Mouse (Mus musculus): Measurements from ENCODE around the gene Ufc1. TPM values are rescaled to one million over a fixed set of nuclear protein-coding genes. Genes with fewer than 3 reads are reported as not detected.
"Not testable (repeated sequence)": the region's sequence is repeated elsewhere in the genome, so short reads cannot be mapped to it uniquely, and the experiment has no call there.

Ufc1 gene
- polyA plus RNA-seq, 1 experiment from 2014 or later, result 111 TPM

GRCm38 (mm10) chr1:171249913-171250600 is 44.8 kb downstream of the Ufc1 start, which contains the start of gene Adamts4:
Gene Adamts4 (plus strand): TSS chr1:171250421.
- Histone ChIP-seq H3K9ac (ENCODE audit: low read length) (peak within 1 kb of the TSS; percentile 62), H3K36me3 (ENCODE audit: control insufficient read depth, insufficient read depth, low read length) (peaks cover 8% of the 10 kb centered on the region), H3K27ac (replicated peaks in 1 of 2; ENCODE audit: control insufficient read depth in 1 of 2, insufficient read depth in 1 of 2, low read depth in 2 of 2, low read length in 2 of 2) (peak within 1 kb of the TSS; percentile 49 to 88; a peak in 3 of 4 replicates), H3K4me1 (ENCODE audit: control insufficient read depth in 2 of 2, insufficient read depth in 2 of 2, low read length in 2 of 2) (peaks cover 29 to 50% of the 10 kb centered on the region in 2 experiments), H3K4me3 (ENCODE audit: control insufficient read depth in 1 of 2, insufficient read depth in 1 of 2, low read depth in 1 of 2, low read length in 2 of 2) (peak within 1 kb of the TSS; percentile 26 to 31), H3K9me3 (ENCODE audit: control insufficient read depth, low read length) (no peaks in the 10 kb centered on the region), H3K4me2 (ENCODE audit: low read length) (peak within 1 kb of the TSS; percentile 63), H3K27me3 (ENCODE audit: control insufficient read depth, insufficient read depth, low read length) (no peaks in the 10 kb centered on the region)
- WGBS, result 24% methylated on average over 5 of the region's 5 CpGs
- no peak for ATAC-seq (ENCODE audit: insufficient number of reproducible peaks, insufficient read depth, low FRiP score, low read depth)

GRCm38 (mm10) chr1:171248386-171249226 is 46.2 kb downstream of the Ufc1 start:
- no peaks in the 10 kb centered on the region for H3K27me3 ChIP-seq (ENCODE audit: control insufficient read depth, insufficient read depth, low read length)
- no peak overlapping the region for H3K4me2 ChIP-seq (ENCODE audit: low read length)
- no peak for ATAC-seq (ENCODE audit: insufficient number of reproducible peaks, insufficient read depth, low FRiP score, low read depth)
- H3K4me3 ChIP-seq (ENCODE audit: control insufficient read depth in 1 of 2, insufficient read depth in 1 of 2, low read depth in 1 of 2, low read length in 2 of 2), result no peak overlapping the region
- H3K9ac ChIP-seq (ENCODE audit: low read length), result no peak overlapping the region
- no peaks in the 10 kb centered on the region for H3K9me3 ChIP-seq (ENCODE audit: control insufficient read depth, low read length)
- H3K4me1 ChIP-seq (ENCODE audit: control insufficient read depth in 2 of 2, insufficient read depth in 2 of 2, low read length in 2 of 2), result peaks cover 29 to 50% of the 10 kb centered on the region in 2 experiments
- WGBS, result 35% methylated on average over 3 of the region's 3 CpGs
- peak overlapping the region; percentile 88 to 94 for H3K27ac ChIP-seq (replicated peaks in 1 of 2; ENCODE audit: control insufficient read depth in 1 of 2, insufficient read depth in 1 of 2, low read depth in 2 of 2, low read length in 2 of 2)
- H3K36me3 ChIP-seq (ENCODE audit: control insufficient read depth, insufficient read depth, low read length), result peaks cover 21% of the 10 kb centered on the region

- no peaks in the 10 kb centered on the region for H3K27me3 ChIP-seq (ENCODE audit: control insufficient read depth, insufficient read depth, low read length)
- H3K27ac ChIP-seq (replicated peaks in 1 of 2; ENCODE audit: control insufficient read depth in 1 of 2, insufficient read depth in 1 of 2, low read depth in 2 of 2, low read length in 2 of 2), result peak overlapping the region; percentile 88 to 94
- H3K4me3 ChIP-seq (ENCODE audit: control insufficient read depth in 1 of 2, insufficient read depth in 1 of 2, low read depth in 1 of 2, low read length in 2 of 2), result peak overlapping the region in 1 of 2 experiments; percentile 86; a peak in 2 of 4 replicates
- H3K36me3 ChIP-seq (ENCODE audit: control insufficient read depth, insufficient read depth, low read length), result peaks cover 28% of the 10 kb centered on the region
- peak overlapping the region; percentile 95 for H3K4me2 ChIP-seq (ENCODE audit: low read length)
- H3K9ac ChIP-seq (ENCODE audit: low read length), result peak overlapping the region; percentile 67; the same call in 1 of the 2 replicates
- peaks cover 29 to 50% of the 10 kb centered on the region in 2 experiments for H3K4me1 ChIP-seq (ENCODE audit: control insufficient read depth in 2 of 2, insufficient read depth in 2 of 2, low read length in 2 of 2)
- H3K9me3 ChIP-seq (ENCODE audit: control insufficient read depth, low read length), result no peaks in the 10 kb centered on the region
- WGBS, result 18% methylated on average over 4 of the region's 4 CpGs
- ATAC-seq (ENCODE audit: insufficient number of reproducible peaks, insufficient read depth, low FRiP score, low read depth), result no peak
These were observed 46.9 kb downstream of the Ufc1 start for GRCm38 (mm10) chr1:171247916-171248315.

GRCm38 (mm10) chr1:171247453-171247841 is 47.4 kb downstream of the Ufc1 start:
- Histone ChIP-seq H3K9ac (ENCODE audit: low read length) (peak overlapping the region; percentile 67), H3K4me3 (ENCODE audit: control insufficient read depth in 1 of 2, insufficient read depth in 1 of 2, low read depth in 1 of 2, low read length in 2 of 2) (peak overlapping the region; percentile 55 to 86), H3K4me2 (ENCODE audit: low read length) (peak overlapping the region; percentile 95), H3K27me3 (ENCODE audit: control insufficient read depth, insufficient read depth, low read length) (no peaks in the 10 kb centered on the region), H3K36me3 (ENCODE audit: control insufficient read depth, insufficient read depth, low read length) (peaks cover 32% of the 10 kb centered on the region), H3K27ac (replicated peaks in 1 of 2; ENCODE audit: control insufficient read depth in 1 of 2, insufficient read depth in 1 of 2, low read depth in 2 of 2, low read length in 2 of 2) (peak overlapping the region; percentile 88 to 94), H3K9me3 (ENCODE audit: control insufficient read depth, low read length) (no peaks in the 10 kb centered on the region), H3K4me1 (ENCODE audit: control insufficient read depth in 2 of 2, insufficient read depth in 2 of 2, low read length in 2 of 2) (peaks cover 26 to 50% of the 10 kb centered on the region in 2 experiments)
- ATAC-seq (ENCODE audit: insufficient number of reproducible peaks, insufficient read depth, low FRiP score, low read depth), result 0 out of 2 replicates have a peak, but pooled peaks have one; percentile 0
- WGBS, result 9% methylated on average over 13 of the region's 13 CpGs

GRCm38 (mm10) chr1:171246709-171247452 is 47.9 kb downstream of the Ufc1 start:
- Histone ChIP-seq H3K9me3 (ENCODE audit: control insufficient read depth, low read length) (no peaks in the 10 kb centered on the region), H3K36me3 (ENCODE audit: control insufficient read depth, insufficient read depth, low read length) (peaks cover 37% of the 10 kb centered on the region), H3K9ac (ENCODE audit: low read length) (peak overlapping the region; percentile 96), H3K4me1 (ENCODE audit: control insufficient read depth in 2 of 2, insufficient read depth in 2 of 2, low read length in 2 of 2) (peaks cover 22 to 44% of the 10 kb centered on the region in 2 experiments), H3K27me3 (ENCODE audit: control insufficient read depth, insufficient read depth, low read length) (no peaks in the 10 kb centered on the region), H3K4me3 (ENCODE audit: control insufficient read depth in 1 of 2, insufficient read depth in 1 of 2, low read depth in 1 of 2, low read length in 2 of 2) (peak overlapping the region; percentile 86 to 98), H3K27ac (replicated peaks in 1 of 2; ENCODE audit: control insufficient read depth in 1 of 2, insufficient read depth in 1 of 2, low read depth in 2 of 2, low read length in 2 of 2) (peak overlapping the region; percentile 88 to 94), H3K4me2 (ENCODE audit: low read length) (peak overlapping the region; percentile 95)
- under 1% methylated on average over 41 of the region's 41 CpGs for WGBS
- peak; percentile 89 for ATAC-seq (ENCODE audit: insufficient number of reproducible peaks, insufficient read depth, low FRiP score, low read depth)

GRCm38 (mm10) chr1:171245353-171245752 is 49.5 kb downstream of the Ufc1 start:
- no peak overlapping the region for H3K4me3 ChIP-seq (ENCODE audit: control insufficient read depth in 1 of 2, insufficient read depth in 1 of 2, low read depth in 1 of 2, low read length in 2 of 2)
- peak overlapping the region; percentile 95 for H3K4me2 ChIP-seq (ENCODE audit: low read length)
- no peak for ATAC-seq (ENCODE audit: insufficient number of reproducible peaks, insufficient read depth, low FRiP score, low read depth)
- H3K27ac ChIP-seq (replicated peaks in 1 of 2; ENCODE audit: control insufficient read depth in 1 of 2, insufficient read depth in 1 of 2, low read depth in 2 of 2, low read length in 2 of 2), result no peak overlapping the region
- 89% methylated on average over 8 of the region's 8 CpGs for WGBS
- no peaks in the 10 kb centered on the region for H3K27me3 ChIP-seq (ENCODE audit: control insufficient read depth, insufficient read depth, low read length)
- H3K9me3 ChIP-seq (ENCODE audit: control insufficient read depth, low read length), result no peaks in the 10 kb centered on the region
- no peak overlapping the region for H3K9ac ChIP-seq (ENCODE audit: low read length)
- peaks cover 53% of the 10 kb centered on the region for H3K36me3 ChIP-seq (ENCODE audit: control insufficient read depth, insufficient read depth, low read length)
- peaks cover 11 to 33% of the 10 kb centered on the region in 2 experiments for H3K4me1 ChIP-seq (ENCODE audit: control insufficient read depth in 2 of 2, insufficient read depth in 2 of 2, low read length in 2 of 2)

- H3K9me3 ChIP-seq (ENCODE audit: control insufficient read depth, low read length); H3K27me3 ChIP-seq (ENCODE audit: control insufficient read depth, insufficient read depth, low read length); H3K27ac ChIP-seq (replicated peaks in 1 of 2; ENCODE audit: control insufficient read depth in 1 of 2, insufficient read depth in 1 of 2, low read depth in 2 of 2, low read length in 2 of 2); H3K4me2 ChIP-seq (ENCODE audit: low read length); ATAC-seq (ENCODE audit: insufficient number of reproducible peaks, insufficient read depth, low FRiP score, low read depth); H3K9ac ChIP-seq (ENCODE audit: low read length); H3K4me3 ChIP-seq (ENCODE audit: control insufficient read depth in 1 of 2, insufficient read depth in 1 of 2, low read depth in 1 of 2, low read length in 2 of 2): not testable (repeated sequence)
- peaks cover 3 to 11% of the 10 kb centered on the region in 2 experiments; a peak in 2 of 4 replicates for H3K4me1 ChIP-seq (ENCODE audit: control insufficient read depth in 2 of 2, insufficient read depth in 2 of 2, low read length in 2 of 2)
- peaks cover 87% of the 10 kb centered on the region for H3K36me3 ChIP-seq (ENCODE audit: control insufficient read depth, insufficient read depth, low read length)
- WGBS, result 90% methylated on average over 12 of the region's 12 CpGs
These were observed 52.9 kb downstream of the Ufc1 start for GRCm38 (mm10) chr1:171241952-171242351.
